Mouse (Mus musculus): Measurements from ENCODE around the gene Glb1l. TPM values are rescaled to one million over a fixed set of nuclear protein-coding genes. Genes with fewer than 3 reads are reported as not detected.

Gene Glb1l
- polyA plus RNA-seq, 1 experiment from 2014 or later = 20.3 TPM

DNA sequence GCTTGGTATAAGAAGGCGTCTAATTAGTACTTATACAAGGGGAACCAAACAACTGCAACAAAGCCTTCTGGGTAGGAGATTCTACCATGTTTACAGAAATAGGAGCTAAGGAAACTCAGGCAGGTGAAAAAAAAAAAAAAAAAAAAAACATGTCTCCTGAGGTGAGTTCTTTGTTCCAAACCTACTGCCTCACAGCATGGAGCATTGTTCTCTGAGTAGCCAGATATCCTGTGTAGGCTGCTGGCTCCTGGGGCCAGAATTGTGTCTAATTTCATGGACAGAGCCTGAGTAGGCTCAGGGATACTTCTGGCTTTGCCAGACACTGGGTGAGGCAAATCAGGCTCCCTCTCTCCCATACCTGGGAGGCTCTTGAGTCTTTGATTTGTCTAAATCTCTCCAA, 17.0 kb upstream of the Glb1l start:
- Histone ChIP-seq H3K27me3 (peaks cover 8% of the 10 kb centered on the region), H3K36me3 (no peaks in the 10 kb centered on the region), H3K4me2 (no peak overlapping the region), H3K27ac (replicated peaks) (no peak overlapping the region), H3K4me1 (replicated peaks) (no peaks in the 10 kb centered on the region), H3K9me3 (no peaks in the 10 kb centered on the region), H3K9ac (no peak overlapping the region), H3K4me3 (no peak overlapping the region)
- ATAC-seq (ENCODE audit: low FRiP score, low read depth) = no peak
- 81% methylated on average over 1 of the region's 1 CpGs for WGBS

DNA sequence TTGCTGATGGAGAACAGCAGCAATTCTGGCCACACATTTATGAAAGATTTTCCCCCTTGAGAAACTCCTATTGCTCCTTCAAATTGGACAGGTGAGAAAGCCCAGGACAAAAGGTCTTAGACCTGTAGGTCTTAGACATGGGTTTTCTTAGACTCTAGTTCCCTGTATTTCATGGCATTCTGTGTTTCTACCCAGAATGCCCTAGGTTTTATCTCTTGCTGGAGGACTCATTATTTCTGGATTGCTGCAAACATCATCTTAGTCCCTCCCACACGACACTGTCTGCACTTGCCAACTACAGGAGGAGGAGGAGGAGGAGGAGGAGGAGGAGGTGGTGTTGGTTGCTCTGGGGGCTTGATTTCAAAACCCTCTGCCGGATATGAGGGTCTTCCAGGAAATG, 15.5 kb upstream of the Glb1l start:
- no peak overlapping the region for H3K4me2 ChIP-seq
- no peak overlapping the region for H3K4me3 ChIP-seq
- 61% methylated on average over 2 of the region's 2 CpGs for WGBS
- peaks cover 19% of the 10 kb centered on the region for H3K27me3 ChIP-seq
- H3K9me3 ChIP-seq = no peaks in the 10 kb centered on the region
- H3K36me3 ChIP-seq = no peaks in the 10 kb centered on the region
- no peaks in the 10 kb centered on the region for H3K4me1 ChIP-seq (replicated peaks)
- H3K9ac ChIP-seq = no peak overlapping the region
- ATAC-seq (ENCODE audit: low FRiP score, low read depth) = no peak
- H3K27ac ChIP-seq (replicated peaks) = no peak overlapping the region

DNA sequence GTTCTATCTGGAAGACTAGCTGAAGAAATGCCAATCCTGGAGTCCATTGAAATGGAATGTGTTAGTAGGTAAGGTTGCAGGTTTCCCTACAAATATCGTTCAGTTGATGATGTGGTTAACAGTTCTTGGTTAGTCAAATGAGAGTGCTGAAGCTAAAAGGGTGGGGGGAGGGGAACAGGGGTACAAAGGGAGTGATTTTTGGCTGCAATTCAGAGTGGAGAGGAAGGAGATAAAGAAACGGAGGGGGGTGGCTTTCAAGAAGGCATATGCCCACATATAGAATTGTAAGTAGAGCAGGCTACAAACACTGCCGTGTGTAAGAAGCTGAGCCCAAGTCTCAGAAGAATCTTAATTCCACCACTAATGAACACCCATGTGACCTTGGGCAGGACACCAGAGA, 14.9 kb upstream of the Glb1l start:
- no peak for ATAC-seq (ENCODE audit: low FRiP score, low read depth)
- Histone ChIP-seq H3K9ac (no peak overlapping the region), H3K27ac (replicated peaks) (no peak overlapping the region), H3K27me3 (peaks cover 26% of the 10 kb centered on the region), H3K4me2 (no peak overlapping the region), H3K4me1 (replicated peaks) (no peaks in the 10 kb centered on the region), H3K36me3 (no peaks in the 10 kb centered on the region), H3K4me3 (no peak overlapping the region), H3K9me3 (no peaks in the 10 kb centered on the region)
- WGBS = 72% methylated on average over 3 of the region's 3 CpGs

DNA sequence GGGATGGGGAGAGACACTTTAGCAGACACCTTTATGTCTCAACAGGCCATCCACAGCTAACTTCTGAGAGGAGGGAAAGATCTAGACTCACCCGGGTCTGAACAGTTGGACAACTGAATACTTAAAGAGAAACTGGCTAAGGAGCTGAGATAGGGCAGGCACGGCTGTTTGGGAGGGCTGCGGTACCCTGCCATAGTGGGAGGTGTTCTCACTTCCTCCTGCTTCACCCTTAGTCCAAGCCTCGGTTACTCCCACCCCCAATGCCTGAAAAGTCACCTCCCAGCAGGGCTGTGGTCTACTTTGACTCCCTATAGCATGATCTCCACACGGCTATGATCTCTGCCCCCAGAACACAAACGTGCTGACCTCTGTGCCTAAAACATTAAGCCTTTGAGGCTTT, 12.9 kb upstream of the Glb1l start:
- Histone ChIP-seq H3K27ac (replicated peaks) (no peak overlapping the region), H3K27me3 (peaks cover 41% of the 10 kb centered on the region), H3K4me2 (no peak overlapping the region), H3K9me3 (no peaks in the 10 kb centered on the region), H3K4me3 (no peak overlapping the region), H3K36me3 (no peaks in the 10 kb centered on the region), H3K9ac (no peak overlapping the region), H3K4me1 (replicated peaks) (peaks cover 15% of the 10 kb centered on the region)
- ATAC-seq (ENCODE audit: low FRiP score, low read depth) = no peak
- 76% methylated on average over 6 of the region's 6 CpGs for WGBS

DNA sequence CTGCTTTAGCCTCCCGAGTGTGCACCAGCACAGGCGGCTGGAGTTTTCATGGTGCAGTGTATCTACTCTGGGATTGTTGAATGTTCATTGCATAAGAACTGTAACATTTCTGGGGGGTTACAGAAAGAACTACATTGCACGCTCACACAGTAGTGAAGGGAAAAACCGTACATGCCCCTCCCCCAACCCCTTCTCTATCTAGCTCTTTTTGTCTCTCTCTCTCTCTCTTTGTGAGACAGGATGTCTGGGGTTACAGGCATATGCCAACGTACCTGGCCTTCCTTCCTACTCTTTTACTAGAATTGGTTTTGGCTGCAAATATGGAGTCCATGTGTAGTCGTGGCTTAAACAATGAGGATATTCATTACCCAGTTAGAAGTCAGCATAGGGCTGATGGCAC, 12.3 kb upstream of the Glb1l start:
- no peak for ATAC-seq (ENCODE audit: low FRiP score, low read depth)
- 80% methylated on average over 6 of the region's 6 CpGs for WGBS
- Histone ChIP-seq H3K36me3 (no peaks in the 10 kb centered on the region), H3K9ac (no peak overlapping the region), H3K27me3 (peaks cover 45% of the 10 kb centered on the region), H3K4me1 (replicated peaks) (peaks cover 21% of the 10 kb centered on the region), H3K27ac (replicated peaks) (no peak overlapping the region), H3K9me3 (no peaks in the 10 kb centered on the region), H3K4me3 (no peak overlapping the region), H3K4me2 (no peak overlapping the region)

DNA sequence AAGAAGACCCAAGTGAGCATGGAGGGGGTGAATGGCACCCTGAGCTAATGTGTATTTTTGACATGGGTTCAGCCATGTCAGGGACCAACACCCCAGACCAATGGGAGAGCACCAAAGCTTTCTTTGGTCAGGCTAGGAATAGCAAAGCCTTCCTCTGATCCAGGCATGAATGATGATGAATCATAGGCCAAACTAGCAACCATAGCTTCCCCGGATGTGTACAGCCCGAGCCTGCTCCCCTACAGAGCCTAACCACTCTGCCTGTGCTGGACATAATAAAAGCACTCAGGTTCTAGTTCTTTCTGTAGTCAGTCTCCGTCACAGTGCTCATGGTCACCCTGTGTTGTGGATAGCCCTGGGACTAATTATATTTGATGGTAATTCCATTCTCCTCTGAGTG, 10.9 kb upstream of the Glb1l start:
- Histone ChIP-seq H3K4me3 (no peak overlapping the region), H3K4me1 (replicated peaks) (peaks cover 21% of the 10 kb centered on the region), H3K9ac (no peak overlapping the region), H3K36me3 (no peaks in the 10 kb centered on the region), H3K27me3 (peaks cover 54% of the 10 kb centered on the region), H3K9me3 (no peaks in the 10 kb centered on the region), H3K27ac (replicated peaks) (no peak overlapping the region), H3K4me2 (no peak overlapping the region)
- no peak for ATAC-seq (ENCODE audit: low FRiP score, low read depth)
- WGBS = 77% methylated on average over 3 of the region's 3 CpGs

DNA sequence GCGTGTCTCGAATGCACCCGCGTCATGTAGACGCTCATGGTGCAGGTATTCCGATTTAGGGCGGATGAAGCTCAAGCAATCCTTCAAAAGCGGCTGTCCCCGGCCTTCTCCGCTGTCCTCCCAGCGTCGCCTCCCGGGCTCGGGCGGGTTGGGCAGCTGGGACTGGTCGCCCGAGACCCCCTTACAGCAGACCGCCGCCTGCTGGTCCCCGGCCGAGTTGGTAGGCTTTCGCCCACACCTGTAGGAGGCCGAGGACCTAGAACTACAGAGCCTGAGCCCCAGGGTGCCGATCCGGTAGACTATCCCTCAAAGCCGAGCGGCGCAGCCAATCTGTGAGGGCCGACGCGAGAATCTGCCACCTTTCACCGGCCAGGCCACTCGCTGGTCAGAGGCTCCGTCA, 8.9 kb upstream of the Glb1l start, which contains the start of gene Tuba4a:
Gene Tuba4a (minus strand): TSS at position 335 of the 400 bp plus-strand sequence.
- peak; percentile 43 for ATAC-seq (ENCODE audit: low FRiP score, low read depth)
- WGBS = under 1% methylated on average over 34 of the region's 34 CpGs
- H3K4me2 ChIP-seq = peak within 1 kb of the TSS; percentile 96
- peaks cover 21% of the 10 kb centered on the region for H3K4me1 ChIP-seq (replicated peaks)
- 0 out of 2 replicates have a peak, but pooled peaks cover 4% of the 10 kb centered on the region for H3K36me3 ChIP-seq
- peak within 1 kb of the TSS; percentile 55 for H3K9ac ChIP-seq
- H3K27ac ChIP-seq (replicated peaks) = no peak within 1 kb of the TSS
- H3K4me3 ChIP-seq = peak within 1 kb of the TSS; percentile 65
- H3K27me3 ChIP-seq = peaks cover 59% of the 10 kb centered on the region
- H3K9me3 ChIP-seq = no peaks in the 10 kb centered on the region

DNA sequence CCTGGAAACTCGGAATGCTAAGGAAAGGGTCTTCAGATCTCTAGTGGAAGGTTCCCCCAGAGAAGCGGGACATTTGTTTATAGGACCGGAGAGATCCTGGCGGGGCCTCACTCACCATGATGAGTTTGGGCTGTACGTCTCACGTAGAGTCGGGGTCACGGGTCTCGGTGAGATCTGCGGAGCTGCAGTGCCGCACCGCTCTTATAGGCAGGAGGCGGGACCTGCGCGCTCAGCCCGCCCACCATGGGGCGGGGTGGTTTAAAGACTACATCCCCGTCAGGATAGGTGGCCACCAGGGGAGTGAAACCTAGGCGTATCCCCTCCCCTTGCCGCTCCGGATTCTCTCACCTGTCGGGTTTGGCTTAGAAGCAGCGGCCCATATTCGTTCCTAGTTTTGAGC, 8.5 kb upstream of the Glb1l start:
- ATAC-seq (ENCODE audit: low FRiP score, low read depth) = peak; percentile 84
- peaks cover 59% of the 10 kb centered on the region for H3K27me3 ChIP-seq
- H3K36me3 ChIP-seq = peaks cover 9% of the 10 kb centered on the region; the same call in 1 of the 2 replicates
- no peak overlapping the region for H3K27ac ChIP-seq (replicated peaks)
- H3K4me1 ChIP-seq (replicated peaks) = peaks cover 21% of the 10 kb centered on the region
- peak overlapping the region; percentile 96 for H3K4me2 ChIP-seq
- peak overlapping the region; percentile 55 for H3K9ac ChIP-seq
- peak overlapping the region; percentile 65 for H3K4me3 ChIP-seq
- no peaks in the 10 kb centered on the region for H3K9me3 ChIP-seq
- under 1% methylated on average over 24 of the region's 24 CpGs for WGBS

DNA sequence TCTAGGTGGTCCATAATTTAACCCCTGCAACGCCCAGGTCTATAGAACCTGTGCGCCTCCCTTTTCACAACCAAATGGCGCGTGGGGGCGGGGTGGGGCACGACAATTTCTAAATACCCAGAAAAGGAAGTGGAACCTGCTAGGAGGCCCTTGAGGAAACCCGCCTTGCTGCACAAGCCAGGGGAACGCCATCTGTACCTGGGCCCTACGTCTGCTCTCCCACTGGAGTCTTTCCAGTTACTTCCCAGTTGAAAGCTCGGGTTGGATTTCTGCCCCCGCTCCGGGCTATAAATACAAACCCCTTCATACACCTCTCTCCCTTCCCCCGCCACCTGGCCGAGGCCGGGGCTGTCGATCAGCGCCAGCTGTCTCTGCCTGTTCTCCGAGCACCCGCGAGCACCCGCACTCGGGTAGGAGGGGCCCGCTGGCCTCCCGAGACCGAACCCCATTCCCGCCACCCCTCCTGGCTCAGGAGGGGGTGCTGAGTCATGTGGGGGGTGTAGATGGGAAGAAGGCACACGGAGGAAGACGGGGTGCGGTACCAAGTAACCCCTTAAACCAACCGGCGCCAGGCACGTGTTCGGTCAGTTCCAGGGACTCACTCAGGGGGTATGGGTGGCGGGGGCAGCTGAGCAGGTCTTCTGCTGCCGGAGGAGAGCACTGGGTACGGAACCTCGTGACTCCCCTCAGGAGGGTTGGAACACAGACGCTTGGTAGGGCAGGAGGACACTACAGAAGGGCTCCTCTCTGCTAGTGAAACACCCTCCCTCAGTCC, 7.8 kb upstream of the Glb1l start:
- Histone ChIP-seq H3K4me3 (peak overlapping the region; percentile 65), H3K9ac (peak overlapping the region; percentile 55; the same call in 1 of the 2 replicates), H3K4me1 (replicated peaks) (peaks cover 25% of the 10 kb centered on the region), H3K27ac (replicated peaks) (no peak overlapping the region), H3K9me3 (no peaks in the 10 kb centered on the region), H3K36me3 (peaks cover 15% of the 10 kb centered on the region), H3K4me2 (peak overlapping the region; percentile 96), H3K27me3 (peaks cover 59% of the 10 kb centered on the region)
- peak; percentile 40; the same call in 1 of the 2 replicates for ATAC-seq (ENCODE audit: low FRiP score, low read depth)
- 3% methylated on average over 38 of the region's 38 CpGs for WGBS

DNA sequence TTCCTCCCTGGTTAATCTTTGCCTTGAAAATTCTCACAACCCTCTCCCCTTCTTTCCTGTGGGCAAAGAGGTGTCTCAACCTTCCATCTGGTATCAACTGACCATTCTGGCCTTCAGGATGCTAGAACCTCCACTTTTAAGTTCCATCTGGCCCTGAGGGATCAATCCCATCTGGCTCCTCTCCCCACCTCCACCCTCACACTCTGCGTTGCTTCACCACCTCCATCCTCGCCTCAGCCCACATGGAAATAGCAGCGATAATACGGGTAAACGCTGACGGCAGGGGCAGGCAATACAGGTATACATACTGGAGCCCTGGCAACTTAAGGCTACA, 7.2 kb upstream of the Glb1l start:
- Histone ChIP-seq H3K36me3 (peaks cover 18% of the 10 kb centered on the region), H3K4me3 (0 out of 2 replicates have a peak overlapping the region, but pooled peaks have one; percentile 65), H3K9me3 (no peaks in the 10 kb centered on the region), H3K4me2 (peak overlapping the region; percentile 96), H3K9ac (no peak overlapping the region), H3K27ac (replicated peaks) (no peak overlapping the region), H3K4me1 (replicated peaks) (peaks cover 29% of the 10 kb centered on the region), H3K27me3 (peaks cover 56% of the 10 kb centered on the region)
- WGBS = 3% methylated on average over 6 of the region's 6 CpGs
- no peak for ATAC-seq (ENCODE audit: low FRiP score, low read depth)

DNA sequence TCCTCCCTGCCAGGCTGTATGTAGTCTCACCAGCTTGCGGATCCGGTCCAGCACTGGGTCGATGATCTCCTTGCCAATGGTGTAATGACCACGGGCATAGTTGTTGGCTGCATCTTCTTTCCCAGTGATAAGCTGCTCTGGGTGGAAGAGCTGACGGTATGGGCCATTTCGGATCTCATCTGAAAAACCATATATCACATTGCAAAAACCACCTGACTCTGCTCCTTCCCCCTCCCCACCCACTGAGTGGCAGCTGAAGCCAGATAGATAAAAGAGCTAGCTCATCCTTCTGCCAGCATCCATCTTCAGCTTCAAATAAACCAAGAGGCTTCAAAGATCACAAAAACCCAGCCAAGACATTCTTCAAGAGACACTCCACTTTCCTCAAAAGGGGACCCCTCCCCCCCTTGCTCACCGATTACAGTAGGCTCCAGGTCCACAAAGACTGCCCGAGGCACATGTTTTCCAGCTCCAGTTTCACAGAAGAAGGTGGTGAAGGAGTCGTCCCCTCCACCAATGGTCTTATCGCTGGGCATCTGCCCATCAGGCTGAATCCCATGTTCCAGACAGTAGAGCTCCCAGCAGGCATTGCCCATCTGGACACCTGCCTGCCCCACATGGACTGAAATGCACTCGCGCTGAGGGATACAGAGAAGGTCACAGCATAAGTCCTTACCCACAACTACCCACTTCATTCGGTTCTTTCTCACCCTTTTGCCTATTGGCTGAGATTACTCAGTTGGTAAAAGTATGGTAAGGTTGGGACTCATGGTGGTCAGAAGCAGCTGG, 6.4 kb upstream of the Glb1l start:
- peaks cover 38% of the 10 kb centered on the region for H3K4me1 ChIP-seq (replicated peaks)
- peaks cover 18% of the 10 kb centered on the region for H3K36me3 ChIP-seq
- no peaks in the 10 kb centered on the region for H3K9me3 ChIP-seq
- peaks cover 48% of the 10 kb centered on the region for H3K27me3 ChIP-seq
- H3K9ac ChIP-seq = no peak overlapping the region
- no peak overlapping the region for H3K4me2 ChIP-seq
- no peak overlapping the region for H3K4me3 ChIP-seq
- WGBS = 76% methylated on average over 13 of the region's 13 CpGs
- H3K27ac ChIP-seq (replicated peaks) = no peak overlapping the region
- ATAC-seq (ENCODE audit: low FRiP score, low read depth) = no peak

DNA sequence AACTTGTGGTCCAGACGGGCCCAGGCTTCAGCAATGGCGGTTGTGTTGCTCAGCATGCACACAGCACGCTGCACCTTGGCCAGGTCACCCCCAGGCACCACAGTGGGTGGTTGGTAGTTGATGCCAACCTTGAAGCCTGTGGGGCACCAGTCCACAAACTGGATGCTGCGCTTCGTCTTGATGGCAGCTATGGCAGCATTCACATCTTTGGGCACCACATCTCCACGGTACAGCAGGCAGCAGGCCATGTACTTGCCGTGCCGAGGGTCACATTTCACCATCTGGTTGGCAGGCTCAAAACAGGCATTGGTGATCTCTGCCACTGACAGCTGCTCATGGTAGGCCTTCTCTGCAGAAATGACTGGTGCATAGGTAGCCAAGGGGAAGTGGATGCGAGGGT, 5.2 kb upstream of the Glb1l start:
- ATAC-seq (ENCODE audit: low FRiP score, low read depth) = no peak
- Histone ChIP-seq H3K4me3 (no peak overlapping the region), H3K27ac (replicated peaks) (no peak overlapping the region), H3K36me3 (peaks cover 18% of the 10 kb centered on the region), H3K4me2 (no peak overlapping the region), H3K9me3 (no peaks in the 10 kb centered on the region), H3K9ac (no peak overlapping the region), H3K27me3 (peaks cover 40% of the 10 kb centered on the region), H3K4me1 (replicated peaks) (peaks cover 48% of the 10 kb centered on the region)
- 94% methylated on average over 9 of the region's 9 CpGs for WGBS

All from hindbrain, embryonic 15.5 days (tissue).